Mouse (Mus musculus) hindbrain, embryonic 10.5 days (tissue): ENCODE results near the gene Pgm2. TPM values are rescaled to one million over a fixed set of nuclear protein-coding genes. Genes with fewer than 3 reads are reported as not detected.

Experiments used
- DNase-seq: peaks from one replicate; pipeline ENCODE4 v3.0.0-alpha.2; 2017; ENCODE audit warnings: low spot score
- H3K27ac ChIP-seq: fragments of 300-500 bp; sonication (generic); 2 replicates; pipeline ENCODE4 v1.5.1; 2016; ENCODE audit warnings: mild to moderate bottlenecking, moderate library complexity
- H3K27me3 ChIP-seq: fragments of 300-500 bp; sonication (generic); 2 replicates; pipeline ENCODE4 v1.6.1; 2016; ENCODE audit warnings: mild to moderate bottlenecking; ENCODE audit not compliant: poor library complexity, insufficient read depth, severe bottlenecking
- H3K36me3 ChIP-seq: fragments of 300-500 bp; sonication (generic); 2 replicates; pipeline ENCODE4 v1.6.1; 2016; ENCODE audit warnings: mild to moderate bottlenecking, moderate library complexity
- H3K4me1 ChIP-seq: fragments of 300-500 bp; sonication (generic); replicated peaks from 2 replicates; pipeline ENCODE4 v1.6.1; 2016; ENCODE audit warnings: mild to moderate bottlenecking
- H3K4me3 ChIP-seq: fragments of 300-500 bp; sonication (generic); 2 replicates; pipeline ENCODE4 v1.5.1; 2016; ENCODE audit warnings: mild to moderate bottlenecking, moderate library complexity
- H3K9me3 ChIP-seq: fragments of 300-500 bp; sonication (generic); 2 replicates; pipeline ENCODE4 v1.6.1; 2016; ENCODE audit warnings: mild to moderate bottlenecking, moderate library complexity
- WGBS: fragments of 180-500 bp; shearing (Covaris S2); methylation state at CpG from one replicate; pipeline ENCODE4 v1.1.7; 2016; 5-methylcytosine and 5-hydroxymethylcytosine counted together
- polyA plus RNA-seq: library from polyadenylated mRNA; unstranded; fragments of >200 nt; fragmentation: Nextera tagmentation; extraction: Ambion mirVana; gene quantifications from 2 replicates; pipeline ENCODE4 v1.2.1, GENCODE M21; 2016

Gene Pgm2
- polyA plus RNA-seq = 22.6 and 26.0 TPM in 2 replicates

GRCm38 (mm10) chr5:64092748-64093292, at the start of gene Pgm2:
Pgm2 (plus strand) TSS chr5:64092950.
- Histone ChIP-seq H3K27ac (peak within 1 kb of the TSS; percentile 92), H3K27me3 (0 out of 2 replicates have a peak, but pooled peaks cover 5% of the 10 kb centered on the region), H3K9me3 (no peaks in the 10 kb centered on the region), H3K36me3 (peaks cover 3% of the 10 kb centered on the region), H3K4me3 (peak within 1 kb of the TSS; percentile 84), H3K4me1 (peaks cover 25% of the 10 kb centered on the region)
- under 1% methylated on average over 43 of the region's 43 CpGs for WGBS
- DNase-seq = peak; percentile 87

GRCm38 (mm10) chr5:64043694-64044453, 48.9 kb upstream of the Pgm2 start:
- no peaks in the 10 kb centered on the region for H3K27me3 ChIP-seq
- H3K9me3 ChIP-seq = no peaks in the 10 kb centered on the region
- H3K27ac ChIP-seq = 0 out of 2 replicates have a peak overlapping the region, but pooled peaks have one; percentile 53
- H3K4me3 ChIP-seq = no peak overlapping the region
- DNase-seq = no peak
- H3K4me1 ChIP-seq = peaks cover 17% of the 10 kb centered on the region
- H3K36me3 ChIP-seq = no peaks in the 10 kb centered on the region
- WGBS = 55% methylated on average over 5 of the region's 5 CpGs

GRCm38 (mm10) chr5:64044790-64045189, 48.0 kb upstream of the Pgm2 start:
- Histone ChIP-seq H3K27ac (peak overlapping the region; percentile 53; the same call in 1 of the 2 replicates), H3K4me1 (peaks cover 17% of the 10 kb centered on the region), H3K4me3 (no peak overlapping the region), H3K36me3 (no peaks in the 10 kb centered on the region), H3K9me3 (no peaks in the 10 kb centered on the region), H3K27me3 (no peaks in the 10 kb centered on the region)
- WGBS = 91% methylated on average over 18 of the region's 18 CpGs
- no peak for DNase-seq

- WGBS = 91% methylated on average over 8 of the region's 8 CpGs
- H3K27ac ChIP-seq = no peak overlapping the region
- no peaks in the 10 kb centered on the region for H3K36me3 ChIP-seq
- H3K4me3 ChIP-seq = no peak overlapping the region
- H3K9me3 ChIP-seq = no peaks in the 10 kb centered on the region
- H3K4me1 ChIP-seq = peaks cover 17% of the 10 kb centered on the region
- DNase-seq = no peak
- no peaks in the 10 kb centered on the region for H3K27me3 ChIP-seq
These were observed 47.2 kb upstream of the Pgm2 start for GRCm38 (mm10) chr5:64045502-64045901.

GRCm38 (mm10) chr5:64046995-64047394, 45.8 kb upstream of the Pgm2 start:
- Histone ChIP-seq H3K27ac (no peak overlapping the region), H3K36me3 (no peaks in the 10 kb centered on the region), H3K4me3 (no peak overlapping the region), H3K4me1 (peaks cover 17% of the 10 kb centered on the region), H3K9me3 (no peaks in the 10 kb centered on the region), H3K27me3 (no peaks in the 10 kb centered on the region)
- WGBS = 76% methylated on average over 11 of the region's 11 CpGs
- no peak for DNase-seq

- Histone ChIP-seq H3K9me3 (no peaks in the 10 kb centered on the region), H3K4me1 (peaks cover 17% of the 10 kb centered on the region), H3K27ac (no peak overlapping the region), H3K36me3 (no peaks in the 10 kb centered on the region), H3K27me3 (no peaks in the 10 kb centered on the region), H3K4me3 (no peak overlapping the region)
- no peak for DNase-seq
- WGBS = 59% methylated on average over 6 of the region's 6 CpGs
These were observed 44.8 kb upstream of the Pgm2 start for GRCm38 (mm10) chr5:64047921-64048320.

GRCm38 (mm10) chr5:64048605-64049004, 44.1 kb upstream of the Pgm2 start:
- Histone ChIP-seq H3K4me3 (no peak overlapping the region), H3K9me3 (no peaks in the 10 kb centered on the region), H3K36me3 (no peaks in the 10 kb centered on the region), H3K4me1 (peaks cover 16% of the 10 kb centered on the region), H3K27ac (no peak overlapping the region), H3K27me3 (no peaks in the 10 kb centered on the region)
- WGBS = 63% methylated on average over 3 of the region's 3 CpGs
- no peak for DNase-seq

GRCm38 (mm10) chr5:64049256-64049655, 43.5 kb upstream of the Pgm2 start:
- WGBS = 83% methylated on average over 5 of the region's 5 CpGs
- no peak for DNase-seq
- no peaks in the 10 kb centered on the region for H3K9me3 ChIP-seq
- no peak overlapping the region for H3K27ac ChIP-seq
- no peak overlapping the region for H3K4me3 ChIP-seq
- H3K36me3 ChIP-seq = no peaks in the 10 kb centered on the region
- H3K27me3 ChIP-seq = no peaks in the 10 kb centered on the region
- H3K4me1 ChIP-seq = peaks cover 10% of the 10 kb centered on the region

GRCm38 (mm10) chr5:64053010-64053409, 39.7 kb upstream of the Pgm2 start:
- H3K36me3 ChIP-seq = no peaks in the 10 kb centered on the region
- no peaks in the 10 kb centered on the region for H3K27me3 ChIP-seq
- no peak for DNase-seq
- no peak overlapping the region for H3K4me3 ChIP-seq
- no peaks in the 10 kb centered on the region for H3K9me3 ChIP-seq
- H3K27ac ChIP-seq = no peak overlapping the region
- 87% methylated on average over 5 of the region's 5 CpGs for WGBS
- H3K4me1 ChIP-seq = no peaks in the 10 kb centered on the region

- H3K9me3 ChIP-seq = no peaks in the 10 kb centered on the region
- H3K4me1 ChIP-seq = no peaks in the 10 kb centered on the region
- H3K36me3 ChIP-seq = no peaks in the 10 kb centered on the region
- H3K4me3 ChIP-seq = no peak overlapping the region
- H3K27me3 ChIP-seq = no peaks in the 10 kb centered on the region
- no peak overlapping the region for H3K27ac ChIP-seq
- DNase-seq = no peak
- 95% methylated on average over 6 of the region's 6 CpGs for WGBS
These were observed 36.5 kb upstream of the Pgm2 start for GRCm38 (mm10) chr5:64056210-64056609.

- Histone ChIP-seq H3K4me1 (no peaks in the 10 kb centered on the region), H3K36me3 (no peaks in the 10 kb centered on the region), H3K27me3 (no peaks in the 10 kb centered on the region), H3K27ac (no peak overlapping the region), H3K9me3 (no peaks in the 10 kb centered on the region), H3K4me3 (no peak overlapping the region)
- 95% methylated on average over 8 of the region's 8 CpGs for WGBS
- DNase-seq = no peak
These were observed 31.9 kb upstream of the Pgm2 start for GRCm38 (mm10) chr5:64060881-64061280.

GRCm38 (mm10) chr5:64061643-64062042, 31.1 kb upstream of the Pgm2 start:
- WGBS = 83% methylated on average over 7 of the region's 7 CpGs
- no peak overlapping the region for H3K4me3 ChIP-seq
- H3K27ac ChIP-seq = no peak overlapping the region
- H3K9me3 ChIP-seq = no peaks in the 10 kb centered on the region
- no peaks in the 10 kb centered on the region for H3K4me1 ChIP-seq
- H3K36me3 ChIP-seq = no peaks in the 10 kb centered on the region
- no peak for DNase-seq
- H3K27me3 ChIP-seq = no peaks in the 10 kb centered on the region

- H3K27ac ChIP-seq = no peak overlapping the region
- no peaks in the 10 kb centered on the region for H3K9me3 ChIP-seq
- H3K27me3 ChIP-seq = no peaks in the 10 kb centered on the region
- 86% methylated on average over 4 of the region's 4 CpGs for WGBS
- H3K36me3 ChIP-seq = no peaks in the 10 kb centered on the region
- no peak for DNase-seq
- H3K4me1 ChIP-seq = no peaks in the 10 kb centered on the region
- H3K4me3 ChIP-seq = no peak overlapping the region
These were observed 29.7 kb upstream of the Pgm2 start for GRCm38 (mm10) chr5:64062882-64063621.
